Mouse (Mus musculus) forebrain, embryonic 12.5 days (tissue): ENCODE results near the gene Fxyd6. TPM values are rescaled to one million over a fixed set of nuclear protein-coding genes. Genes with fewer than 3 reads are reported as not detected.

Source experiments
- ATAC-seq: fragments of 200-750 bp; cut with Nextera tagmentation; 2 replicates; pipeline ENCODE4 v1.8.0; 2017; ENCODE audit warnings: moderate TSS enrichment; ENCODE audit not compliant: low FRiP score
- H3K27ac ChIP-seq: fragments of 300-500 bp; sonication (generic); 2 replicates; pipeline ENCODE4 v1.5.1; 2016; ENCODE audit warnings: mild to moderate bottlenecking
- H3K27me3 ChIP-seq: fragments of 300-500 bp; sonication (generic); 2 replicates; pipeline ENCODE4 v1.6.1; 2016; ENCODE audit warnings: mild to moderate bottlenecking
- H3K36me3 ChIP-seq: fragments of 300-500 bp; sonication (generic); replicated peaks from 2 replicates; pipeline ENCODE4 v1.6.1; 2016; ENCODE audit warnings: mild to moderate bottlenecking
- H3K4me1 ChIP-seq: fragments of 300-500 bp; sonication (generic); 2 replicates; pipeline ENCODE4 v1.6.1; 2016
- H3K4me2 ChIP-seq: fragments of 300-500 bp; sonication (generic); 2 replicates; pipeline ENCODE4 v1.6.1; 2016; ENCODE audit warnings: mild to moderate bottlenecking, moderate library complexity
- H3K4me3 ChIP-seq: fragments of 300-500 bp; sonication (generic); replicated peaks from 2 replicates; pipeline ENCODE4 v1.5.1; 2016; ENCODE audit warnings: mild to moderate bottlenecking
- H3K9ac ChIP-seq: fragments of 300-500 bp; sonication (generic); 2 replicates; pipeline ENCODE4 v1.6.1; 2016; ENCODE audit warnings: mild to moderate bottlenecking
- H3K9me3 ChIP-seq: fragments of 300-500 bp; sonication (generic); 2 replicates; pipeline ENCODE4 v1.6.1; 2016
- WGBS: fragments of 180-500 bp; shearing (Covaris S2); methylation state at CpG from one replicate; pipeline ENCODE4 v1.1.7; 2016; 5-methylcytosine and 5-hydroxymethylcytosine counted together
- polyA plus RNA-seq: library from polyadenylated mRNA; unstranded; fragments of >200 nt; fragmentation: Nextera tagmentation; extraction: Ambion mirVana; gene quantifications from 2 replicates; pipeline ENCODE4 v1.2.1, GENCODE M21; 2016

The Fxyd6 gene
- polyA plus RNA-seq, 1 experiment from 2014 or later = 206 TPM

DNA sequence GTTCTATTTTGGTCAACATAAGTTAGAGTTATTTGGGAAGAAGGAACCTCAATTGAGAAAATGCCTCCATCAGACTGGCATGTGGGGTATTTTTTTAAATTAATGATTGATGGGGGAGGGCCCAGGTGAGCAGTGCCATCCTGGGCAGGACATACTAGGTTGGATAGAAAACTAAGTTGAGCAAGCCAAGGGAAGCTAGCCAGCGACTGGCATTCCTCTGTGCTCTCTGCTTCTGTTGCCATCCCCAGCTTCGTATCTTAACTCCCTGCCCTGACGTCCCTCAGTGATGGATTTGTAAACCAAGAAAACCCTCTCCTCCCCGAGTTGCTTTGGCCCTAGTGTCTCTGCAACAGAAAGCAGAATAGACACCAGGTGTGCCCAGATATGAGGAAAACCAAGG lies 69.0 kb downstream of the Fxyd6 start:
- Histone ChIP-seq H3K9me3 (no peaks in the 10 kb centered on the region), H3K27ac (no peak overlapping the region), H3K4me1 (peaks cover 36% of the 10 kb centered on the region), H3K4me3 (no peak overlapping the region), H3K36me3 (no peaks in the 10 kb centered on the region), H3K9ac (no peak overlapping the region), H3K4me2 (no peak overlapping the region), H3K27me3 (0 out of 2 replicates have a peak, but pooled peaks cover 9% of the 10 kb centered on the region)
- WGBS = 81% methylated on average over 4 of the region's 4 CpGs
- ATAC-seq = no peak

DNA sequence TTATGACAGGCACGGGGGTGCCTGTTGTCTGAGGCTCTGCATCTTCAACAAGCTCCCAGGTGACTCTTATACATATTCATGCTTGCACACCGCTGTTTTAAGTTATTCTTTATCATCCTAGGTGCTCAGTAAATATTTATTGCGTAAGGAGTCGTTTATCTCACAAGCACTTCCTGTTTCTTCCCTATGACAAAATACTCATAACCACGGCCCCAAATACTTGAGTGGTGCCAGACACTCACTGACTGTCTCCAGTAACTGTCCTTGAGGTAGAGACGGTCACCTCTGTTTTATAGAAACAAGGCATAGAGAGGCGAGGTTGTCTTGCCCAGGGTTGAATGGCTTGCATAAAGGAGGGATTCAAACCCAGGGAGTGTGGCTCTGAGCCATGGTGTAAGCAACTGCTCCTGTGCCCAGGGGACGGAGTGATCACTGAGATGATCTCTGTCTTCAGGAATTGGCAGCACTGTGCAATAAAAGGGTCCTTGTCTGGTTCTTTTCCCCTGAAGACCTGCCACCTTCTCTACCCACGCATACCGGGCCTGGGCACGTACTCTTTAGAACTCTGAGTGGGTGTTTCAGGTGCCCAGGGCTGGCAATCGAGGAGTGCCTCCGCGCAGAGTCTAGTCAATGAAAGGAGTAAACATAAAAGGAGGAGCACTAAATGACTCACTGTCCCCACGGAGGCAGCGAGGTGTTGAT lies 70.2 kb downstream of the Fxyd6 start:
- 81% methylated on average over 16 of the region's 16 CpGs for WGBS
- Histone ChIP-seq H3K4me1 (peaks cover 32% of the 10 kb centered on the region), H3K27me3 (0 out of 2 replicates have a peak, but pooled peaks cover 9% of the 10 kb centered on the region), H3K9me3 (no peaks in the 10 kb centered on the region), H3K4me2 (no peak overlapping the region), H3K9ac (no peak overlapping the region), H3K36me3 (no peaks in the 10 kb centered on the region), H3K27ac (no peak overlapping the region), H3K4me3 (no peak overlapping the region)
- no peak for ATAC-seq

DNA sequence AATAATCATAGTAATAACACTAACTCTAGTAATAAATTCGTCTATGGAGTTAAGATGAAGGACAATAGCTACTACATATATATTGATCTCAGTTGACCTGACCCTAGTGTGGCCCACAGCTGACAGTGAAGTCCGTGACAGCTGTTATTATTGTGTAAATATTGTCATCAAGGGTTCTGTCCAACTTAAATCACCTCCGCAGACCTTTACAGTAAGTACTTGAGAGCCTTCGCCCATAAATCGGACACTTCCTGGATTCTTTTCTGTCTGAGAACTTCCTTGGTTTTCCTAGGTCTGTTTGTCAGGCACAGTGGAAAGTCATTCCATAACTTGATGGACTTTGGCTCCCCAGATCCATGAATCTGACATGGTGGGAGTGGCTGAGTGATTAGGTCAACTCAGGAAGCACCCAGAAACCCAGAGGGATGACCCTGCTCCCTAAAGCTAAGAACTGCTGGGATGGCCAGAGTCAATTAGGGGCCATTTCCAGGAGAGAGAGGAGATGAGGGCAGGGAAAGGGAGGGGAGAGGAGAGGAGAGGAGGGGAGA lies 74.3 kb downstream of the Fxyd6 start:
- 93% methylated on average over 5 of the region's 5 CpGs for WGBS

More for the DNA sequence above, 74.3 kb downstream of the Fxyd6 start:
- H3K9ac ChIP-seq = no peak overlapping the region
- peaks cover 19% of the 10 kb centered on the region for H3K4me1 ChIP-seq
- H3K4me2 ChIP-seq = no peak overlapping the region
- H3K9me3 ChIP-seq = no peaks in the 10 kb centered on the region
- H3K27ac ChIP-seq = no peak overlapping the region
- no peaks in the 10 kb centered on the region for H3K36me3 ChIP-seq
- no peak for ATAC-seq
- 0 out of 2 replicates have a peak, but pooled peaks cover 9% of the 10 kb centered on the region for H3K27me3 ChIP-seq
- no peak overlapping the region for H3K4me3 ChIP-seq

Other genes starting within 250 kb of the Fxyd6 start
- 0.23 and 0.56 TPM in 2 replicates for gene Scn4b, start 231.8 kb upstream of the Fxyd6 start, polyA plus RNA-seq
- gene BC049352, start 188.2 kb upstream of the Fxyd6 start, polyA plus RNA-seq = 0.18 and 0.22 TPM in 2 replicates
- gene Tmprss4, start 166.1 kb upstream of the Fxyd6 start, polyA plus RNA-seq = 0.11 and 0.47 TPM in 2 replicates
- 0.54 and 0.63 TPM in 2 replicates for gene Il10ra, start 101.0 kb upstream of the Fxyd6 start, polyA plus RNA-seq
- 0.08 TPM in 1 of 2 replicates, not detected in the other for gene Tmprss13, start 51.1 kb upstream of the Fxyd6 start, polyA plus RNA-seq
- gene Fxyd2, start 29.5 kb downstream of the Fxyd6 start, polyA plus RNA-seq = 2.0 and 2.3 TPM in 2 replicates
- 7.0 and 8.9 TPM in 2 replicates for gene Dscaml1, start 56.4 kb downstream of the Fxyd6 start, polyA plus RNA-seq